Mouse (Mus musculus) forebrain, embryonic 13.5 days (tissue): ENCODE measurements around the gene Ift140. TPM values are rescaled to one million over a fixed set of nuclear protein-coding genes. Genes with fewer than 3 reads are reported as not detected.

Experiments
- ATAC-seq: fragments of 200-750 bp; cut with Nextera tagmentation; 2 replicates; pipeline ENCODE4 v1.8.0; 2017
- H3K27ac ChIP-seq: fragments of 300-500 bp; sonication (generic); 2 replicates; pipeline ENCODE4 v1.5.1; 2015; ENCODE audit warnings: inconsistent platforms, mild to moderate bottlenecking, moderate library complexity
- H3K27me3 ChIP-seq: fragments of 300-500 bp; sonication (generic); 2 replicates; pipeline ENCODE4 v1.6.1; 2015; ENCODE audit warnings: mild to moderate bottlenecking, inconsistent platforms
- H3K36me3 ChIP-seq: fragments of 300-500 bp; sonication (generic); 2 replicates; pipeline ENCODE4 v1.6.1; 2015; ENCODE audit warnings: mild to moderate bottlenecking, inconsistent platforms; ENCODE audit not compliant: poor library complexity, severe bottlenecking
- H3K4me1 ChIP-seq: fragments of 300-500 bp; sonication (generic); 2 replicates; pipeline ENCODE4 v1.6.1; 2015; ENCODE audit warnings: inconsistent platforms
- H3K4me2 ChIP-seq: fragments of 300-500 bp; sonication (generic); 2 replicates; pipeline ENCODE4 v1.6.1; 2015; ENCODE audit warnings: inconsistent platforms, mild to moderate bottlenecking, moderate library complexity
- H3K4me3 ChIP-seq: fragments of 300-500 bp; sonication (generic); 2 replicates; pipeline ENCODE4 v1.5.1; 2015; ENCODE audit warnings: mild to moderate bottlenecking, inconsistent platforms
- H3K9ac ChIP-seq: fragments of 300-500 bp; sonication (generic); 2 replicates; pipeline ENCODE4 v1.6.1; 2015; ENCODE audit warnings: mild to moderate bottlenecking, inconsistent platforms
- H3K9me3 ChIP-seq: fragments of 300-500 bp; sonication (generic); replicated peaks from 2 replicates; pipeline ENCODE4 v1.6.1; 2016; ENCODE audit warnings: inconsistent platforms
- WGBS: fragments of 180-500 bp; shearing (Covaris S2); methylation state at CpG from one replicate; pipeline ENCODE4 v1.1.7; 2015; 5-methylcytosine and 5-hydroxymethylcytosine counted together
- polyA plus RNA-seq: library from polyadenylated mRNA; unstranded; fragments of >200 nt; fragmentation: Nextera tagmentation; extraction: Ambion mirVana; gene quantifications from 2 replicates; pipeline ENCODE4 v1.2.1, GENCODE M21; 2015

Ift140 gene
- 18.6 and 22.8 TPM in 2 replicates for polyA plus RNA-seq

- peak; percentile 99 for ATAC-seq
- WGBS, result under 1% methylated on average over 60 of the region's 62 CpGs
- H3K27ac ChIP-seq, result peak within 1 kb of the TSS; percentile 85
Measured at GRCm38 (mm10) chr17:25015655-25016291, at the start of gene Ift140, which contains the start of gene Cramp1l. Ift140 (plus strand) TSS chr17:25016085. Cramp1l (minus strand) TSS chr17:25015788.

GRCm38 (mm10) chr17:24987221-24987620 lies 28.7 kb upstream of the Ift140 start:
- Histone ChIP-seq H3K36me3 (peaks cover 92% of the 10 kb centered on the region), H3K4me3 (no peak overlapping the region), H3K27ac (no peak overlapping the region), H3K4me2 (no peak overlapping the region), H3K4me1 (no peaks in the 10 kb centered on the region), H3K9ac (0 out of 2 replicates have a peak overlapping the region, but pooled peaks have one; percentile 16), H3K9me3 (no peaks in the 10 kb centered on the region), H3K27me3 (no peaks in the 10 kb centered on the region)
- 98% methylated on average over 6 of the region's 6 CpGs for WGBS
- no peak for ATAC-seq

More at GRCm38 (mm10) chr17:25015655-25016291, at the start of gene Ift140, which contains the start of gene Cramp1l:
- Histone ChIP-seq H3K9me3 (no peaks in the 10 kb centered on the region), H3K4me3 (peak within 1 kb of the TSS; percentile 99), H3K36me3 (peaks cover 35% of the 10 kb centered on the region), H3K4me2 (peak within 1 kb of the TSS; percentile 94), H3K9ac (peak within 1 kb of the TSS; percentile 96), H3K4me1 (peaks cover 27% of the 10 kb centered on the region), H3K27me3 (no peaks in the 10 kb centered on the region)

- Histone ChIP-seq H3K36me3 (peaks cover 94% of the 10 kb centered on the region), H3K27me3 (no peaks in the 10 kb centered on the region), H3K4me2 (no peak overlapping the region), H3K9ac (no peak overlapping the region), H3K27ac (no peak overlapping the region), H3K4me1 (no peaks in the 10 kb centered on the region), H3K4me3 (no peak overlapping the region), H3K9me3 (no peaks in the 10 kb centered on the region)
- 94% methylated on average over 6 of the region's 6 CpGs for WGBS
- ATAC-seq, result no peak
Measured at GRCm38 (mm10) chr17:24994721-24995120, 21.2 kb upstream of the Ift140 start.

GRCm38 (mm10) chr17:25005102-25005501 lies 10.8 kb upstream of the Ift140 start:
- Histone ChIP-seq H3K27me3 (no peaks in the 10 kb centered on the region), H3K4me3 (no peak overlapping the region), H3K36me3 (peaks cover 75% of the 10 kb centered on the region), H3K9ac (no peak overlapping the region), H3K4me1 (no peaks in the 10 kb centered on the region), H3K27ac (no peak overlapping the region), H3K9me3 (no peaks in the 10 kb centered on the region), H3K4me2 (no peak overlapping the region)
- no peak for ATAC-seq
- 96% methylated on average over 3 of the region's 3 CpGs for WGBS

- Histone ChIP-seq H3K9ac (no peak overlapping the region), H3K27ac (no peak overlapping the region), H3K27me3 (no peaks in the 10 kb centered on the region), H3K4me1 (peaks cover 5% of the 10 kb centered on the region; the same call in 1 of the 2 replicates), H3K4me2 (no peak overlapping the region), H3K36me3 (peaks cover 75% of the 10 kb centered on the region), H3K9me3 (no peaks in the 10 kb centered on the region), H3K4me3 (no peak overlapping the region)
- ATAC-seq, result no peak
Measured at GRCm38 (mm10) chr17:25007480-25007879, 8.4 kb upstream of the Ift140 start.

GRCm38 (mm10) chr17:25013606-25014501 lies 2.0 kb upstream of the Ift140 start:
- H3K4me3 ChIP-seq, result peak overlapping the region; percentile 99
- H3K36me3 ChIP-seq, result peaks cover 33% of the 10 kb centered on the region
- peak overlapping the region; percentile 96 for H3K9ac ChIP-seq
- WGBS, result under 1% methylated on average over 81 of the region's 81 CpGs
- no peaks in the 10 kb centered on the region for H3K9me3 ChIP-seq
- no peaks in the 10 kb centered on the region for H3K27me3 ChIP-seq
- no peak for ATAC-seq
- H3K4me2 ChIP-seq, result peak overlapping the region; percentile 94
- H3K27ac ChIP-seq, result peak overlapping the region; percentile 74
- H3K4me1 ChIP-seq, result peaks cover 27% of the 10 kb centered on the region

- peak overlapping the region; percentile 85 for H3K27ac ChIP-seq
- H3K4me3 ChIP-seq, result peak overlapping the region; percentile 99
- no peaks in the 10 kb centered on the region for H3K27me3 ChIP-seq
- WGBS, result under 1% methylated on average over 39 of the region's 39 CpGs
- H3K9me3 ChIP-seq, result no peaks in the 10 kb centered on the region
- peaks cover 35% of the 10 kb centered on the region for H3K36me3 ChIP-seq
- H3K9ac ChIP-seq, result peak overlapping the region; percentile 96
- H3K4me1 ChIP-seq, result peaks cover 27% of the 10 kb centered on the region
- peak; percentile 8; the same call in 1 of the 2 replicates for ATAC-seq
- peak overlapping the region; percentile 94 for H3K4me2 ChIP-seq
Measured at GRCm38 (mm10) chr17:25014841-25015570, 879 bp upstream of the Ift140 start.

GRCm38 (mm10) chr17:25016292-25017132 lies 627 bp downstream of the Ift140 start:
- under 1% methylated on average over 55 of the region's 55 CpGs for WGBS
- H3K27ac ChIP-seq, result peak overlapping the region; percentile 82
- peaks cover 30% of the 10 kb centered on the region for H3K36me3 ChIP-seq
- no peaks in the 10 kb centered on the region for H3K27me3 ChIP-seq
- H3K9me3 ChIP-seq, result no peaks in the 10 kb centered on the region
- H3K4me1 ChIP-seq, result peaks cover 25% of the 10 kb centered on the region
- peak overlapping the region; percentile 84 for H3K9ac ChIP-seq
- peak; percentile 87 for ATAC-seq
- peak overlapping the region; percentile 94 for H3K4me2 ChIP-seq
- H3K4me3 ChIP-seq, result peak overlapping the region; percentile 99

- H3K9me3 ChIP-seq, result no peaks in the 10 kb centered on the region
- 65% methylated on average over 4 of the region's 4 CpGs for WGBS
- H3K27ac ChIP-seq, result no peak overlapping the region
- H3K36me3 ChIP-seq, result peaks cover 70% of the 10 kb centered on the region
- no peaks in the 10 kb centered on the region for H3K27me3 ChIP-seq
- no peaks in the 10 kb centered on the region for H3K4me1 ChIP-seq
- H3K4me3 ChIP-seq, result no peak overlapping the region
- no peak overlapping the region for H3K4me2 ChIP-seq
- ATAC-seq, result no peak
- no peak overlapping the region for H3K9ac ChIP-seq
Measured at GRCm38 (mm10) chr17:25036183-25036582, 20.3 kb downstream of the Ift140 start.

GRCm38 (mm10) chr17:25044879-25045278 lies 29.0 kb downstream of the Ift140 start:
- no peak for ATAC-seq
- 79% methylated on average over 7 of the region's 7 CpGs for WGBS
- no peak overlapping the region for H3K4me2 ChIP-seq
- no peaks in the 10 kb centered on the region for H3K4me1 ChIP-seq
- no peak overlapping the region for H3K27ac ChIP-seq
- no peak overlapping the region for H3K9ac ChIP-seq
- H3K36me3 ChIP-seq, result peaks cover 59% of the 10 kb centered on the region
- H3K9me3 ChIP-seq, result no peaks in the 10 kb centered on the region
- no peaks in the 10 kb centered on the region for H3K27me3 ChIP-seq
- no peak overlapping the region for H3K4me3 ChIP-seq

GRCm38 (mm10) chr17:25045281-25045680 lies 29.4 kb downstream of the Ift140 start:
- no peak overlapping the region for H3K27ac ChIP-seq
- no peaks in the 10 kb centered on the region for H3K4me1 ChIP-seq
- H3K9me3 ChIP-seq, result no peaks in the 10 kb centered on the region
- 87% methylated on average over 4 of the region's 4 CpGs for WGBS
- H3K9ac ChIP-seq, result no peak overlapping the region
- ATAC-seq, result no peak
- peaks cover 60% of the 10 kb centered on the region for H3K36me3 ChIP-seq
- no peak overlapping the region for H3K4me2 ChIP-seq
- no peak overlapping the region for H3K4me3 ChIP-seq
- H3K27me3 ChIP-seq, result no peaks in the 10 kb centered on the region
